Mouse (Mus musculus): ENCODE results near the gene Cnnm2. TPM values are rescaled to one million over a fixed set of nuclear protein-coding genes. Genes with fewer than 3 reads are reported as not detected.

The Cnnm2 gene
- polyA plus RNA-seq, 1 experiment from 2014 or later: 7.8 TPM

Other genes with a start within 250 kb of the Cnnm2 start
- 190 and 208 TPM in 2 replicates for gene Arl3, start 188.4 kb upstream of the Cnnm2 start, polyA plus RNA-seq (2015; fragmentation: Nextera tagmentation; extraction: Ambion mirVana)
- 11.0 and 11.7 TPM in 2 replicates for gene Sfxn2, start 188.2 kb upstream of the Cnnm2 start, polyA plus RNA-seq (2015; fragmentation: Nextera tagmentation; extraction: Ambion mirVana)
- 34.1 and 34.5 TPM in 2 replicates for gene Wbp1l, start 162.5 kb upstream of the Cnnm2 start, polyA plus RNA-seq (2015; fragmentation: Nextera tagmentation; extraction: Ambion mirVana)
- gene Cyp17a1, start 88.4 kb upstream of the Cnnm2 start, polyA plus RNA-seq (2015; fragmentation: Nextera tagmentation; extraction: Ambion mirVana): 0.23 TPM in 1 of 2 replicates, not detected in the other
- gene Borcs7, start 71.7 kb upstream of the Cnnm2 start, polyA plus RNA-seq (2015; fragmentation: Nextera tagmentation; extraction: Ambion mirVana): 24.7 and 29.8 TPM in 2 replicates
- 49.4 and 49.8 TPM in 2 replicates for gene As3mt, start 54.1 kb upstream of the Cnnm2 start, polyA plus RNA-seq (2015; fragmentation: Nextera tagmentation; extraction: Ambion mirVana)

Data from neural tube, embryonic 15.5 days (tissue).